Mouse (Mus musculus): ENCODE measurements around the gene Sh3bgr. TPM values are rescaled to one million over a fixed set of nuclear protein-coding genes. Genes with fewer than 3 reads are reported as not detected.

Sh3bgr gene
- 74.1 TPM for polyA plus RNA-seq (2014; fragmentation: Illumina TruSeq; extraction: RNeasy Lipid Tissue Mini Kit (QIAGEN cat#74804); ENCODE audit: low read depth, low replicate concordance)

DNA sequence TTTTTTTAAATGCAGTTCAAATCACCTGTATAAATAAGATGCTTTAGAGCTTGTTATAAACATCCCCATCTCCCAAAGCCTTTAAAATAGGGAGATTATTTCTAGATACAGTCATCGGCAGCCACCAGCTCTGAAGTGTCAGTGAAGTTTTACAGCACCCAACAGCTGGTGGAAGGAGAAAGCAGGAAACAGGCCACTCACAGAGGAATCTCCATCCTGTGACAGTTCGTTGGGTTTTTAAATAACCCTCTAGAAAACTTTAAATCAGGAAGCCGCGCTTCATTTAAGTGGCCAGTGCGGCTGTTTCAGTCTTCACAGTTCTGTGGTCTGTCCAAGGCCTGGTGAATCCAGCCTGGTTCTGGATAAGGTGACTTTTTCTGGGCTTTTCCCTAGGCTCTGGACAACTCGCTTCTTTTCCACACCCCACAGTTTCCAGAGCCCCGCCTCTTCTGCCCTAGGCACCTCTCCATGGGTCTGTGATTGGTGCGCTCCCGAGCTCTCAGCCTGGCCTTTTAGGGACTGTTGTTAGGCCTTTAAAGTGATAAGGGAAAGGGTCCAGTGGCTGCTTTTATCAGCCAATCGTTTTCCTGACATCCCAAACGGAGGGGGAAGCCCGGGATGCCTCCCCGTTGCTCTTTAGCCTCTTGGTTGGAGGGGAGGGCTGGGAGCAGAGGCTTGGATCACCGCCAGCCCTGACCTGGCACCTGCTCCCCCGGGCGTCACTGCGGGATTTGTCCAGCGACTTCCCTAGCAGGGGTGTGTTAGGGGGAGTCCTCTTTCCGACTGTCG is at the start of gene Sh3bgr:
Gene Sh3bgr (plus strand): TSS at position 538 of the 789 bp plus-strand sequence.

DNA sequence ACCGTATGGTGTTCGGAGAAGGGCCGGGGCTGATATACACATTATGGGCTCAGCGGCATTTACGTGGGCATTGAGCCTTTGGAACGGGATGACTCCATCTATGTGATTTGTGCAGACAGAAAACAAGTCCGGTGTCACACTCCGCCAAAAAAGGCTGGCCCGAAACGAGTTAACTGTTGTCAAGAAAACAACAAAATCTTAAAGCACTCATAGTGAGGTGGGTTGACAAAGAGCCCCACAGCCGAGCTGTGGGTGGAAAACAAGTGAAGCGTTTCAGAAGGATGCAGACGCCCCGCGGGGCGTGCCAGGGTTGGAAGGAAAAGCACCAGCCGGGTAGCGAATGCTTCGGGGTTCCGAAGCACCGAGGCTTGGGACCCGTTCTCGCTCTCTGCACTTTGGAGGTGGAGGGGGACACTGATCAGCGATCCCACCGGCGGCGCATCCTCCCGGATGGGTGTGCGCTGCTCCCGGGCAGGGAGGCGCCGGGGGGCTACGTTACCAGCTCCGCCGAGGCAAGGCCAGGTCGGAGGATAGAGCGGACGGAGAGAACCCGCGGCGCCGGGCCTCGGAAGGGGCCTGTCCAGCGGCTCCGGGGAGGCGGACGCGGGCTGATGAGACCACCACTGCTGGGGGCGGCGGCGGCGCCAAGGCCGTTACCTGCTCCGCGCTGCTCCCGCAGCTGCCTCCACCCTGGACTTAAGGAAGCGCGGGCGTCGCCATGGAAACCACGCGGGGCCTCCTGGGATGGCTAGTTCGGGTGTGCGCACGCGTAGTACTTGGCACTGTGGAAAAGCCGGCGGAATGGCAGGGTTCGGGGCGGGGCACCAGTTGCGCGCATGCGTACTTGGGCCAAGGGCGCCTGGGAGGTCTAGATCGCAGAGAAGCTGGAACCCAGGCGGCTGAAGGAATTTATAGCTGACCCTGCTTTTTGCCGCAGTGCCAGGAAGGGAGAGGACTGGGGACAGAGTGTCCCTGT is 8.4 kb upstream of the Sh3bgr start, which contains the start of gene Lca5l:
Gene Lca5l (minus strand): TSS at position 741 of the 976 bp plus-strand sequence.

DNA sequence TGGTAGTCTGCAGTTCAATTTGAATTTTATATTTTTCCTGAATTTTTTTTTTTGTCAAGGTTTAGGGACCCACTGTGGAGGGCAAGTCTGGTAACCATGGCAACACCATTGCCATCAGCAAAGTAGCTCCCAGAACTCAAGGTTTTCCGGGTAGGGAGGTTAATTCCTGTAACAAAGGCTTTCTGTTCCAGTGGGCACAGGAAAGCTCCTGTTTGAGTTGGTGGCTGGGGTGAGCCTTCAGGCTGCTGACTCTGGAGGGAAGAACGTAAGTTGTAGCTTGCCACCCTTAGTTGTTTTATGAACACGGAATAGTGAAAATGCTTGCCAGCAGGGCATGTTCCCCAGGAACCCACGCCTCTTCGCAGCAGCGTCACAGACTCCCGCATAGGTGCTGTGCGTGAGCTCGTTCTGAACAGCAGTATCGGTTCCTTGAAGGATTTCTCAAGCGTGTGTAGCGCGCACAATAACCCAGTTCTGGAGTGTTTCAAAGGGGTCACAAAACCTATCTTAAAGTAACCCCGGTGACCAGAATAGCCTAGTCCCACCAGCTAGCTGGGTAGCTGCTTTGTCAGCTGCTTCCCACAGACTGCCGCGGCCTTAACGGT is 35.2 kb downstream of the Sh3bgr start, which contains the start of gene B3galt5:
Gene B3galt5 (plus strand): TSS at position 436 of the 605 bp plus-strand sequence.

Other genes starting within 250 kb of the Sh3bgr start
- 31.1 TPM for gene Psmg1, start 209.5 kb upstream of the Sh3bgr start, polyA plus RNA-seq (2014; fragmentation: Illumina TruSeq; extraction: RNeasy Lipid Tissue Mini Kit (QIAGEN cat#74804); ENCODE audit: low read depth, low replicate concordance)
- 66.6 TPM for gene Brwd1, start 117.9 kb upstream of the Sh3bgr start, polyA plus RNA-seq (2014; fragmentation: Illumina TruSeq; extraction: RNeasy Lipid Tissue Mini Kit (QIAGEN cat#74804); ENCODE audit: low read depth, low replicate concordance)
- 238 TPM for gene Hmgn1, start 72.7 kb upstream of the Sh3bgr start, polyA plus RNA-seq (2014; fragmentation: Illumina TruSeq; extraction: RNeasy Lipid Tissue Mini Kit (QIAGEN cat#74804); ENCODE audit: low read depth, low replicate concordance)
- 33.6 TPM for gene Wrb, start 55.0 kb upstream of the Sh3bgr start, polyA plus RNA-seq (2014; fragmentation: Illumina TruSeq; extraction: RNeasy Lipid Tissue Mini Kit (QIAGEN cat#74804); ENCODE audit: low read depth, low replicate concordance)
- 1.2 TPM for gene Lca5l, start 8.2 kb upstream of the Sh3bgr start, polyA plus RNA-seq (2014; fragmentation: Illumina TruSeq; extraction: RNeasy Lipid Tissue Mini Kit (QIAGEN cat#74804); ENCODE audit: low read depth, low replicate concordance)
- 0.17 TPM for gene B3galt5, start 35.4 kb downstream of the Sh3bgr start, polyA plus RNA-seq (2014; fragmentation: Illumina TruSeq; extraction: RNeasy Lipid Tissue Mini Kit (QIAGEN cat#74804); ENCODE audit: low read depth, low replicate concordance)
- not detected for gene Itgb2l, start 243.2 kb downstream of the Sh3bgr start, polyA plus RNA-seq (2014; fragmentation: Illumina TruSeq; extraction: RNeasy Lipid Tissue Mini Kit (QIAGEN cat#74804); ENCODE audit: low read depth, low replicate concordance)

Measured in adrenal gland, adult 10 weeks (tissue).